Comparison of ENCODE assay signal across 18 mouse cellular contexts in the genomic region with DNA sequence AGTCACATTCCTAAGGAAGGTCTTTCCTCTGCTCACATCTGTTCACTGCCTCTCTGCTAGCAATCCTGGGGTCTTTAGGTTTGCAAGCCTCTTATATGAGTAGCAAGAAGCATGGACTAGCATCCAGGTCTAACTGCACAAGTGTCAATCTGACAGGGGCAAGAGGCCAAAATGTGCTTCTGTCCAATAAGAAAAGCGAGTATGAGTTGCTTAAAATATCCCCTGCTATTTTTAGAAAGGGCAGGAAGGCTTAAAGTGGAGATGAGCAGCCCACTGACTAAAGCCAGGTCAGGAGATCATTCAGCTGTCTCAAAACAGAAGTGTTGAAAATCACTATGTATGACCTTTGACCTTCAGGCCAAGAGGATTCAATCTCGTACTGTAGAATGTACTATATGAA.
DNase-seq lines count a peak whose midpoint lies in the region; ATAC-seq and TF ChIP-seq lines count a peak whose summit lies in the region.
"Had no signal": no experiment of that assay in that cellular context is flagged by ENCODE, and none has a peak within 500 bp of the region (broad histone marks: within the 10 kb centered on the region; RNA-seq: fewer than 3 reads in every experiment).

No protein-coding gene starts in this region.

- H3K36me3 ChIP-seq in heart, embryonic 13.5 days, result no peaks in the 10 kb centered on the region
- H3K36me3 ChIP-seq in myocyte (ENCODE audit: control insufficient read depth, insufficient read depth), result no peaks in the 10 kb centered on the region
- H3K36me3 ChIP-seq: hindbrain, embryonic 12.5 days; midbrain, embryonic 10.5 days had no signal

- H3ac ChIP-seq in myocyte (ENCODE audit: control insufficient read depth, insufficient read length), result no peak overlapping the region

- peaks cover 35% of the 10 kb centered on the region for H3K4me1 ChIP-seq in heart, embryonic 13.5 days
- H3K4me1 ChIP-seq: forebrain, embryonic 13.5 days; hindbrain, embryonic 12.5 days had no signal

- intact Hi-C loops in heart, postnatal 25 days (cut with DNase I), result no loop called here
- intact Hi-C loops in gastrocnemius, postnatal 14 days (cut with DNase I; ENCODE audit: low total_unique reads), result no loop called here

- H3K9ac ChIP-seq in heart, embryonic 13.5 days, result no peak overlapping the region
- H3K9ac ChIP-seq: forebrain, embryonic 13.5 days; hindbrain, embryonic 12.5 days; liver, embryonic 14.5 days had no signal

- no peaks in the 10 kb centered on the region for H3K79me2 ChIP-seq in myocyte (ENCODE audit: control insufficient read depth, insufficient read depth)

- no peak for ATAC-seq in heart, embryonic 13.5 days (ENCODE audit: extremely low read depth, insufficient number of reproducible peaks, low FRiP score, low TSS enrichment)
- ATAC-seq: forebrain, embryonic 13.5 days; Patski had no signal

- DNase-seq in heart, adult 11 months, result peak; percentile 93
- no peak for DNase-seq in heart, postnatal 25 days (ENCODE audit: low spot score)
- DNase-seq in gastrocnemius, postnatal 14 days, result peak; percentile 45
- DNase-seq in adrenal gland, postnatal 10 days, result no peak
- no peak for DNase-seq in lung, postnatal 4 days
- DNase-seq: B cell, adult 2 months; cerebellum, postnatal 25 days; lung, postnatal 10 days; right cerebral cortex, adult 18-20 months; thymus, postnatal 36 days had no signal

- H3K27me3 ChIP-seq in heart, embryonic 13.5 days (replicated peaks), result no peaks in the 10 kb centered on the region
- no peaks in the 10 kb centered on the region for H3K27me3 ChIP-seq in myocyte (ENCODE audit: control insufficient read depth, insufficient read depth, insufficient read length)
- H3K27me3 ChIP-seq: forebrain, embryonic 13.5 days; hindbrain, embryonic 12.5 days had no signal

- no peak for TF ChIP-seq POLR2A in myocyte (IDR thresholded peaks at IDR 0.05; ENCODE audit: insufficient read length, low read depth)

- 16% methylated on average over 2 of the region's 2 CpGs for WGBS in heart, embryonic 13.5 days

- H3K9me3 ChIP-seq in heart, embryonic 13.5 days, result no peaks in the 10 kb centered on the region
- H3K9me3 ChIP-seq: forebrain, embryonic 13.5 days; hindbrain, embryonic 12.5 days; midbrain, embryonic 10.5 days had no signal

- peak overlapping the region; percentile 48 for H3K27ac ChIP-seq in heart, embryonic 13.5 days (replicated peaks)
- H3K27ac ChIP-seq: forebrain, embryonic 13.5 days; hindbrain, embryonic 12.5 days; liver, embryonic 14.5 days; midbrain, embryonic 10.5 days; stomach, postnatal 0 days had no signal

- peak overlapping the region; percentile 60 for H3K4me2 ChIP-seq in heart, embryonic 13.5 days
- peak overlapping the region; percentile 28 for H3K4me2 ChIP-seq in myocyte (ENCODE audit: low read depth)
- H3K4me2 ChIP-seq: forebrain, embryonic 13.5 days; hindbrain, embryonic 12.5 days had no signal

- peak overlapping the region; percentile 24; the same call in 1 of the 2 replicates for H3K4me3 ChIP-seq in heart, embryonic 13.5 days
- H3K4me3 ChIP-seq in myocyte, result no peak overlapping the region
- H3K4me3 ChIP-seq: forebrain, embryonic 13.5 days; hindbrain, embryonic 12.5 days; midbrain, embryonic 10.5 days had no signal

TF ChIP-seq in myocyte, 11 proteins besides CTCF, POLR2A, EP300 and RAD21:
- TF ChIP-seq MYOD1 (IDR thresholded peaks at IDR 0.05; ENCODE audit: control insufficient read depth in 1 of 3, insufficient read length in 2 of 3, low read depth in 2 of 3) (peak in 1 of 3 experiments; percentile 14), TCF12 (IDR thresholded peaks at IDR 0.05; ENCODE audit: insufficient read depth, poor library complexity, severe bottlenecking) (no peak)

Comparison
In these comparisons a context has a peak if more than half of its experiments do, and no peak if none do; other contexts are left out.
1. DNase-seq: peak in heart, adult 11 months (single experiment) and gastrocnemius, postnatal 14 days (single experiment); none in heart, postnatal 25 days (single experiment), adrenal gland, postnatal 10 days (single experiment) and lung, postnatal 4 days (0 of 2).